Mouse (Mus musculus): Measurements from ENCODE around the gene AC153137.1. TPM values are rescaled to one million over a fixed set of nuclear protein-coding genes. Genes with fewer than 3 reads are reported as not detected.

Gene AC153137.1
- total RNA-seq, 2 experiments from 2014 or later, result not detected

Other genes starting within 250 kb of the AC153137.1 start
- gene Phf3, start 104.0 kb downstream of the AC153137.1 start, total RNA-seq (2021), result 10 to 100 TPM; 78.4 to 83.5 TPM
- not detected for gene Lgsn, start 198.4 kb upstream of the AC153137.1 start, total RNA-seq (2021)
- not detected for gene 4931428L18Rik, start 244.7 kb upstream of the AC153137.1 start, total RNA-seq (2021)
- gene Pih1d3, start 244.9 kb upstream of the AC153137.1 start, total RNA-seq (2021), result not detected

All from left cerebral cortex, postnatal 10 days (tissue).